Mouse (Mus musculus): ENCODE data around the gene Gzf1.

DNA sequence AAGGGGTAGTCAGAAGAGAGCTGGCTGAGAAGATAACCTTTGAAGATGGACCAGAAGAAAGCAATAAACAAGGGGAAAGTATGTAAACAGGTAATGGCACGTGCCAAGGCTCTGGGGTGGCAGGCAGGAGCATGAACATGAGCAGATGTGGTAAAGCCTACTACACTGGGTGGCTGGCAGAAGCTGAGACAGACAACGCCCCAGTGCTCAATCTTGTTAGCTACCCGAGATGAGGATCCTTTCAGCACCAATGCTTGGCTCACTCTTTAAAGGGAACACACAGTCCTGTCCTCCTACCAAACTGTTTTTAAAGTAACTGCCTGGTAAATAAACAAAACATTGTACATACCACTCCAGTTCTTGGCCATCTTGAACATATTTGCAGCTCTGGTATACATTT, 31.5 kb downstream of the Gzf1 start:
- TF ChIP-seq CTCF (IDR thresholded peaks at IDR 0.05) (no peak), EP300 (IDR thresholded peaks at IDR 0.05) (no peak)
